Mouse (Mus musculus) E14TG2a.4 (cell line): Measurements from ENCODE around the gene Fibcd1.

Experiments used
- H3K27me3 ChIP-seq: 2 replicates; pipeline ENCODE4 v1.6.1; 2014; ENCODE audit warnings: low read length, control low read depth; ENCODE audit not compliant: insufficient read depth
- H3K36me3 ChIP-seq: 2 replicates; pipeline ENCODE4 v1.6.1; 2014; ENCODE audit warnings: low read length, control low read depth; ENCODE audit not compliant: insufficient read depth
- H3K4me1 ChIP-seq: replicated peaks from 2 replicates; pipeline ENCODE4 v1.6.1; 2014; ENCODE audit warnings: low read depth, low read length, control low read depth
- H3K4me3 ChIP-seq: replicated peaks from 2 replicates; pipeline ENCODE4 v1.5.1; 2014; ENCODE audit warnings: mild to moderate bottlenecking, low read length
- H3K9me3 ChIP-seq: 2 replicates; pipeline ENCODE4 v1.6.1; 2014; ENCODE audit warnings: low read length, control low read depth
- CTCF ChIP-seq: conservative IDR thresholded peaks from 2 replicates; pipeline ENCODE4 v1.5.1; 2014; ENCODE audit warnings: low read length
- NANOG ChIP-seq: IDR thresholded peaks from 2 replicates; pipeline ENCODE4 v1.6.1; 2014; ENCODE audit warnings: borderline replicate concordance, low read length, mixed read lengths
- POU5F1 ChIP-seq: IDR thresholded peaks from 2 replicates; pipeline ENCODE4 v1.6.1; 2014; ENCODE audit warnings: low read length, borderline replicate concordance

Fibcd1 gene

GRCm38 (mm10) chr2:31825469-31825911, 20.3 kb downstream of the Fibcd1 start:
- TF ChIP-seq NANOG (no peak), CTCF (no peak), POU5F1 (no peak)
- H3K9me3 ChIP-seq: no peaks in the 10 kb centered on the region
- no peaks in the 10 kb centered on the region for H3K36me3 ChIP-seq
- H3K4me1 ChIP-seq: peaks cover 36% of the 10 kb centered on the region
- peaks cover 58% of the 10 kb centered on the region for H3K27me3 ChIP-seq
- H3K4me3 ChIP-seq: peak overlapping the region; percentile 14

GRCm38 (mm10) chr2:31823933-31824730, 21.7 kb downstream of the Fibcd1 start:
- peaks cover 36% of the 10 kb centered on the region for H3K4me1 ChIP-seq
- H3K4me3 ChIP-seq: no peak overlapping the region
- no peaks in the 10 kb centered on the region for H3K36me3 ChIP-seq
- TF ChIP-seq NANOG: no peak
- no peak for TF ChIP-seq POU5F1
- peak; percentile 69 for TF ChIP-seq CTCF
- H3K27me3 ChIP-seq: peaks cover 56% of the 10 kb centered on the region
- H3K9me3 ChIP-seq: no peaks in the 10 kb centered on the region

- H3K9me3 ChIP-seq: no peaks in the 10 kb centered on the region
- TF ChIP-seq NANOG (no peak), CTCF (no peak), POU5F1 (no peak)
- H3K4me3 ChIP-seq: peak overlapping the region; percentile 60
- H3K4me1 ChIP-seq: peaks cover 36% of the 10 kb centered on the region
- peaks cover 55% of the 10 kb centered on the region for H3K27me3 ChIP-seq
- H3K36me3 ChIP-seq: no peaks in the 10 kb centered on the region
Measured at GRCm38 (mm10) chr2:31822524-31823371, 23.1 kb downstream of the Fibcd1 start.

GRCm38 (mm10) chr2:31815367-31815766, 30.4 kb downstream of the Fibcd1 start:
- Histone ChIP-seq H3K4me3 (no peak overlapping the region), H3K36me3 (no peaks in the 10 kb centered on the region), H3K27me3 (peaks cover 35% of the 10 kb centered on the region), H3K9me3 (no peaks in the 10 kb centered on the region), H3K4me1 (peaks cover 8% of the 10 kb centered on the region)
- no peak for TF ChIP-seq NANOG
- TF ChIP-seq CTCF: peak; percentile 68
- no peak for TF ChIP-seq POU5F1

DNA sequence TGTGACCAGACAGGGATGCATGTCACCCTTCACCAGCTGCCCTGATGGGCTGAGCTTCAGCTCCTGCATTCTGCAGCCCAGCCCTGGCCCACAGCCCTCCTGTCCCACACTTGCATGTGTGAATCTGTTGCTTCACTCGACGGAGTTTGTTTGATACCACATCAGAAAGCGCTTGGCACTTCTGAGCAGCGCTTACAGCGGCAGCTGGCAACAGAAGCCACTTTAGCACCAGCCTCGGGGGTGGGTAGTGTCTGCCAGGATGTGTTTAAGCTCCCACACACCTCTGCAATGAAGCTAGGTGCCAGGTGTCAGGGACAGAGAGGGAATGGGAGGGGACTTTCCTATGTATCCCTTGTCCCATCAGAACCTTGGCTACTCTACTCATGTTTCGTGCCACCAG, 31.1 kb downstream of the Fibcd1 start:
- H3K27me3 ChIP-seq: peaks cover 29% of the 10 kb centered on the region
- H3K4me3 ChIP-seq: no peak overlapping the region
- no peaks in the 10 kb centered on the region for H3K9me3 ChIP-seq
- TF ChIP-seq POU5F1: no peak
- TF ChIP-seq NANOG: no peak
- no peak for TF ChIP-seq CTCF
- H3K36me3 ChIP-seq: no peaks in the 10 kb centered on the region
- H3K4me1 ChIP-seq: peaks cover 14% of the 10 kb centered on the region

DNA sequence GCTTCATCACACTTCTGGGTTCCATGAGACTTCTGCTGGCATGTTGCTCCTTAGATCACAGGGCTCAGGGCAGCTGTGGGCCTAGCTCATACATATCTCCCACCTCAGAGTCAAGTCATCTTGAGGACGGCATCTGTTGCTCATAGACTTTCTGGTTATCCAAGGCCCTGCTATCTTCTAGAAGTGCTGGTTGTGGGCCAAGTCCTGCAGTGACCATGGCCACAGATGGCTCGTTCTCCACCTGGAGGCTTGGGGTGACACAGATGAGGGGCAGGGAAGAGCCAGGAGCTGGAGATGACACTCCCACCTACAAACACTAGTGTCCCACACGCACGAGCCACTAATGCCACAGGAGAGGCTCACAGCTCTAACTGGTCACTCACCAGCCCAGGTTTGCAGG, 32.2 kb downstream of the Fibcd1 start:
- H3K4me1 ChIP-seq: peaks cover 14% of the 10 kb centered on the region

DNA sequence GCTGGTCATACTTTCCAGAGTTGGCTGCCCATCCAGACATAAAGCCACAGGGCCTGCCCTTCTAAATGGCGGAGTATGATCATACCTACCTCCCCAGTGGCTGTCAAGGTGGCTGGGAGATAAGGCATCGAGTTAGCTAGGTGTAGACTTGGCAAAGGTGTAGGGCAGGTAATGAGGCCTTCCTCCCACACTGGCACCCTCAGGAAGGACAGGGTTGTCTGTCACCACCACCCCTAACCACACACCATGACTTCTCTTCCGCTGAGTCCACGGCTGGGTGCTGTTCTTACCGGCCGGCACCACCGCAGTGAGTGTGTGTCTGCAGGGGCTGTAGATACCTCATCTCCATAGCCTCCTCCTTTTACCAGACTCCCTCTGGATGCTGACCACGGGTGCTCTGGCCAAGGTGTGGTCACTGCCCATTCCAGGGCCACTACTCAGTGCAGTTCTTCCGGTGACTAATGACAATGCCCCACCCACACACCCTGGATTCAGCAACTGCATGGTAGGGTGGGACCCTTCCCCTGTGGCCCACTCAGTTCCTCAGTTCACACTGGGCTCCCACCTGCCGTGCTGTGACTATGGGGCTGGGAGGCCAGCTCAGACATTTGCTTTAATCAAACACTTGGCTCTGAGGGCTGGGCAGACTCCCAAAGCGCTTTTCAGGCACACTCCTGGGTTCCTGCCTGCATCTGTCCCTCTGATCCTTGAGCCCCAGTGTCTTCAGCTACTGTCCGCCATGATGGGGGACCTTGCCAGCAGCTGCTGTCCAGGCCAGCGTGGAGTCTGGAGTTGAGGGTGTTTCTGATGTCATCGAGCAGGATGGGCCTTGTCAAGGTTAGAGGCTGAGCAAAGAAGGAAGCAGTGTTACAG, 34.5 kb downstream of the Fibcd1 start:
- TF ChIP-seq CTCF (no peak), POU5F1 (no peak), NANOG (no peak)

More for the DNA sequence above, 32.2 kb downstream of the Fibcd1 start:
- H3K4me3 ChIP-seq: no peak overlapping the region
- TF ChIP-seq POU5F1 (no peak), CTCF (no peak), NANOG (no peak)
- H3K36me3 ChIP-seq: no peaks in the 10 kb centered on the region
- no peaks in the 10 kb centered on the region for H3K9me3 ChIP-seq
- peaks cover 29% of the 10 kb centered on the region for H3K27me3 ChIP-seq

More for the DNA sequence above, 34.5 kb downstream of the Fibcd1 start:
- H3K4me1 ChIP-seq: peaks cover 9% of the 10 kb centered on the region
- H3K4me3 ChIP-seq: no peak overlapping the region
- H3K27me3 ChIP-seq: peaks cover 16% of the 10 kb centered on the region; the same call in 1 of the 2 replicates
- H3K36me3 ChIP-seq: no peaks in the 10 kb centered on the region
- H3K9me3 ChIP-seq: no peaks in the 10 kb centered on the region
